Mouse (Mus musculus) liver, embryonic 14.5 days (tissue): ENCODE data around the gene Gfi1.

ENCODE experiments used
- CTCF ChIP-seq: IDR thresholded peaks from 2 replicates; pipeline ENCODE4 v1.5.1; 2016; ENCODE audit warnings: antibody characterized with exemption, low read depth, control low read depth
- EP300 ChIP-seq: IDR thresholded peaks from 2 replicates; pipeline ENCODE4 v1.6.1; 2016; ENCODE audit warnings: antibody characterized with exemption, low read depth

GRCm38 (mm10) chr5:107706262-107706661, 19.6 kb downstream of the Gfi1 start:
- TF ChIP-seq CTCF, result no peak
- TF ChIP-seq EP300, result no peak
